Mouse (Mus musculus) testis, postnatal 14 days (tissue): Measurements from ENCODE around the gene Acadl.
A peak's percentile ranks its signal among the peaks of the same experiment; 100 is the strongest.

Experiments used
- DNase-seq: peaks from one replicate; pipeline ENCODE4 v3.0.0; 2021; ENCODE audit warnings: low spot score

Acadl gene

GRCm38 (mm10) chr1:66862712-66863511 lies at the start of gene Acadl:
Acadl (minus strand) TSS chr1:66863277.
- peak; percentile 81 for DNase-seq

GRCm38 (mm10) chr1:66912305-66912704 lies 49.2 kb upstream of the Acadl start:
- DNase-seq, result no peak

GRCm38 (mm10) chr1:66902566-66902965 lies 39.5 kb upstream of the Acadl start:
- DNase-seq, result no peak

- DNase-seq, result no peak
These were observed 37.9 kb upstream of the Acadl start for GRCm38 (mm10) chr1:66900946-66901345.

- DNase-seq, result no peak
These were observed 35.2 kb upstream of the Acadl start for GRCm38 (mm10) chr1:66898261-66898660.

GRCm38 (mm10) chr1:66896556-66896955 lies 33.5 kb upstream of the Acadl start:
- DNase-seq, result no peak

- no peak for DNase-seq
These were observed 33.0 kb upstream of the Acadl start for GRCm38 (mm10) chr1:66896125-66896524.

GRCm38 (mm10) chr1:66895837-66896118 lies 32.7 kb upstream of the Acadl start:
- DNase-seq, result no peak

GRCm38 (mm10) chr1:66895093-66895836 lies 32.2 kb upstream of the Acadl start:
- no peak for DNase-seq

- no peak for DNase-seq
These were observed 24.1 kb upstream of the Acadl start for GRCm38 (mm10) chr1:66887175-66887574.

GRCm38 (mm10) chr1:66880217-66880616 lies 17.1 kb upstream of the Acadl start:
- DNase-seq, result no peak

GRCm38 (mm10) chr1:66874740-66875139 lies 11.7 kb upstream of the Acadl start:
- no peak for DNase-seq

GRCm38 (mm10) chr1:66871591-66871990 lies 8.5 kb upstream of the Acadl start:
- peak; percentile 62 for DNase-seq

- no peak for DNase-seq
These were observed 2.6 kb upstream of the Acadl start for GRCm38 (mm10) chr1:66865633-66866032.

GRCm38 (mm10) chr1:66863741-66864495 lies 841 bp upstream of the Acadl start:
- DNase-seq, result no peak

- DNase-seq, result no peak
These were observed 1.1 kb downstream of the Acadl start for GRCm38 (mm10) chr1:66861764-66862672.

GRCm38 (mm10) chr1:66847506-66847905 lies 15.6 kb downstream of the Acadl start:
- DNase-seq, result no peak

GRCm38 (mm10) chr1:66845690-66846318 lies 17.3 kb downstream of the Acadl start:
- no peak for DNase-seq

GRCm38 (mm10) chr1:66841938-66842337 lies 21.1 kb downstream of the Acadl start:
- DNase-seq, result no peak

- DNase-seq, result no peak
These were observed 21.6 kb downstream of the Acadl start for GRCm38 (mm10) chr1:66841510-66841909.

- no peak for DNase-seq
These were observed 23.2 kb downstream of the Acadl start for GRCm38 (mm10) chr1:66839755-66840438.
